Mouse (Mus musculus): ENCODE data around the gene Lima1.

DNA sequence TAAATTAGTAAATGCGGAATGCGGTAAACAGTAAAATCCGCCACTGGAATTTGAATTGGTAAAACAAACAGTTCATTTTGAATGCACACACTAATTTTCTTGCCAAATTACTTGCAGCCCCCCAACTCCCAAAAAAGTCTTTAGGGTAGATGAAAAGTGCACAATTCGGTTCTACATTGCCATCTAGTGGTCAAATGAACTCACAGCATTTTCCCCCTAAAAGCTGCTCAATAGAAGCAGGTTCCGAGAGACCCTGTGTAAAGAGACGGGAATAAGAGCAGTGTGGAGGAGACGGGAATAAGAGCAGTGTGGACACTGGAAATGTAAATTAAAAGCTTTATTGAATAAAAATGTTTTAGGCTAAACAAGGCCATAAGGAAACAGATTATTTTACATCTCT lies 97.1 kb downstream of the Lima1 start:
- no peak for TF ChIP-seq CTCF (IDR thresholded peaks at IDR 0.05; ENCODE audit: low read depth, low read length)
- TF ChIP-seq POLR2A (IDR thresholded peaks at IDR 0.05; ENCODE audit: insufficient read depth, low read length), result no peak
- no peak for TF ChIP-seq EP300 (IDR thresholded peaks at IDR 0.05; ENCODE audit: insufficient read depth, low read depth, low read length)
